Mouse (Mus musculus): ENCODE data around the gene Egfl6. TPM values are rescaled to one million over a fixed set of nuclear protein-coding genes. Genes with fewer than 3 reads are reported as not detected.
A peak's percentile ranks its signal among the peaks of the same experiment; 100 is the strongest.
"Not testable (repeated sequence)": the region's sequence is repeated elsewhere in the genome, so short reads cannot be mapped to it uniquely, and the experiment has no call there.

The Egfl6 gene
- total RNA-seq, 2 experiments from 2014 or later = 0.08 to 0.92 TPM

DNA sequence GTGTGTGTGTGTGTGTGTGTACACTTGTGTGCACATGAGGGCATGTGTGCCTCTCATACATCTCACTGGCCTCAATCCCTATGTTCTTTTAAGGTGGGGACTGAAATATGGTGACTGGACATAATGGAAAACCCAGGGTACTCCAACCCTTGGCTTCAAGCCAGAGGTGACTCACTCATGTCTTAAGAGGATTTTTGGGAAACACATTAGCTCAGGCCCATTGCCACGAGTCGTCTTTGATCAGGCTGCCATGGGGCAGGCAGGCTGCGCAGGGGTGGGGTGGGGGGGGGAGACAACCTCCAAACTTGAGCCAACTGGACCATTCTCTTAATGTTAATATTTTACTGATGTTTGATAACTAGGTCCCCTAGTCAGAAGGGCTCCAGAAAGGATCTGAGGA is 26.2 kb downstream of the Egfl6 start:
- intact Hi-C loops (cut with DNase I) = no loop called here
- TF ChIP-seq CTCF (IDR thresholded peaks at IDR 0.05) = no peak
- Histone ChIP-seq H3K27ac (no peak overlapping the region), H3K4me3 (no peak overlapping the region)
- no peak for DNase-seq

DNA sequence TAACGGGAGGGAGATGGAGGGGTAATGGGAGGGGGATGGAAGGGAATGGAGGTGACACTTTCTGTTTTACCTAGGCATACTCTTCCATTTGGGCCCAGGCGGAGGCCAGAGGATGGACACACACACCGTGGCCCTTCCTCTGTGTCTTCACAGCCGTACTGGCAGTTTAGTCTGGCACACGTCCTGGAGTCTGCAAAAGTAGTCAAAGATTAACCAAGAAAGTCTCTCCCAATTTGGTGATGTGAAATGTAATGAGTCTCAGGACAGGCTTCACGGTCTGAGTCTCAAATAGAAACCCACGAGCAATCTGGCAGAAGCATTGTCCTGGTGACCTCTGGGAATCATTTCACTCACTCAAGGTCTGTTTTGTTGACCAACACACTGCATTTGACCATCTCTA is 33.2 kb downstream of the Egfl6 start:
- DNase-seq = no peak
- no peak overlapping the region for H3K27ac ChIP-seq
- no peak for TF ChIP-seq CTCF (IDR thresholded peaks at IDR 0.05)
- intact Hi-C loops (cut with DNase I) = no loop called here
- H3K4me3 ChIP-seq = no peak overlapping the region

DNA sequence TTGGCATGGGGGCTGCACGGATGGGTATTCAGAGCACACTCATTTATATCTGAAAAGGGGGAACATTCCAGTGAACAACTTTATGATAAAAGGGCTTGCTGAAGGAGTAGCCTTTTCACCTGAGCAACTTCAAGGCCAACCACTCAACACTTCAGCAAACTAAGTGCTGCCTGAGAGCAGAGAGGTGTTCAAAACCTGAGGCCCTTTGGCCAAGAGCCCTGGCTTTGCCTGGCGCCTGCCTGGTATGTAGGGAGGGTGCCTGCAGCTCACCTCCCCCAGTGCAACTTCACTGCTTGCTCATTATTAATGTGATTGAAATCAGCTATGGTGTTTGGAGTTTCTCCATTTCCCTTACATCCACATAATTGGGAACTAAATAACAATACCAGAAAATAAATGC is 39.0 kb downstream of the Egfl6 start:
- no peak for TF ChIP-seq CTCF (IDR thresholded peaks at IDR 0.05)
- intact Hi-C loops (cut with DNase I) = no loop called here
- H3K27ac ChIP-seq = no peak overlapping the region
- no peak for DNase-seq
- no peak overlapping the region for H3K4me3 ChIP-seq

DNA sequence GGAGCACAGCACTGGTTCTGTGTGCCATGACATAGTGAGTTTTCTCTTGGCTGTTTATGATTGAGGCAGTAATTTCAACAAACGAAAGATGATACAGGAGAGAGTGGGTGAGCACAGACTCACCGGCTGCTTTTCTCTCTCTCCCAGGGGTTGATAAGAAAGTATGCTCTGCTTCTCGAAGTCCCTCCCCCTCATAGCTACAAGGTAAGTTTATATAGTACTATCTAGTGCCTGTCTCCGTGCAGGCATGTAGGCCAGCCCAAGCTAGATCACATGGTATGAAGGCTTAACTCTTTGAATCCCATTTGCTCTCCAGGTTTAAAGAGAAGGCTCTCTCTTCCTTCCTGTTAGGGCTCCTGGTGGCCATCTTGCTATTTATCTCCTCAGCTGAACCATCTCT is 50.4 kb downstream of the Egfl6 start:
- DNase-seq = no peak

DNA sequence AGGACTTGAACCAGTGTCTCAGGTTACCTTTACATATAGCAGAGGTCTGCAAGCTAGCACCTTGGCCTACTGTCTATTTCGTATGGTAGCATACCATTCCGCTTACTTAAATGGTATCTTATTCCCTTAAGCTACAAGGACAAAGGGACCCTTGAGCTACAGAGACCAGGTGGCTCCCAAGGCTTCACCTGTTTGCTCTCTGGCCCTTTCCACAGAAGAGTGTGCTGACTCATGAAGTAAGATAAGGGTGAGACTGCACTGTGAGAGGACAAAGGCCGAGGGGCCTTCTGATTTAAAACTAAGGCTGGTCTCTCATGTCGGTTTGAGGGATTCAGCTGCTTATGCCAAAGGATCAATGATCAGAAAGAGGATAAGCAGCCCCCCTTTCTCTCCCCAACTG is 52.1 kb downstream of the Egfl6 start:
- Histone ChIP-seq H3K27ac (no peak overlapping the region), H3K4me3 (no peak overlapping the region)
- TF ChIP-seq CTCF (IDR thresholded peaks at IDR 0.05) = no peak
- intact Hi-C loops (cut with DNase I) = no loop called here
- DNase-seq = no peak

More for the DNA sequence above, 50.4 kb downstream of the Egfl6 start:
- intact Hi-C loops (cut with DNase I) = no loop called here
- no peak for TF ChIP-seq CTCF (IDR thresholded peaks at IDR 0.05)
- no peak overlapping the region for H3K4me3 ChIP-seq
- no peak overlapping the region for H3K27ac ChIP-seq

DNA sequence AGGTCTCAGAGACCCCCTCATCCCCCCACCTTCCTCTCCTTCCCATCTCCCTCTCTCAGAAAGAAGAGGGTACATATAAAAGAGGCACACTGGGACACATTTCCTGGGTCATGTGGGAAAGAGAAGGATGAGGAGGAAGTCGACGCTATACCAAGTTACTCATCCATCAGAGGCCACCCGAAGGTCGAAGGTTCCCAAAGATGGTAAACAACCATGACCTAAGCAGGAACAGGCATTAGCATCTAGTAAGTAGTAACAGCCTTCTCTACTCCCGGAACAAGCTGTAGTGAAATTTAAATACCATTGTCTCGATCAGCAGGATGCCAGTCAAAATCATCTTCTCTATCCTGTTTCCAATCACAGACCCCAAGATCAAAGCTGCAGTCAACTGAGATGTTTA is 53.8 kb downstream of the Egfl6 start:
- intact Hi-C loops (cut with DNase I) = no loop called here
- DNase-seq = no peak
- Histone ChIP-seq H3K4me3 (no peak overlapping the region), H3K27ac (no peak overlapping the region)
- no peak for TF ChIP-seq CTCF (IDR thresholded peaks at IDR 0.05)

DNA sequence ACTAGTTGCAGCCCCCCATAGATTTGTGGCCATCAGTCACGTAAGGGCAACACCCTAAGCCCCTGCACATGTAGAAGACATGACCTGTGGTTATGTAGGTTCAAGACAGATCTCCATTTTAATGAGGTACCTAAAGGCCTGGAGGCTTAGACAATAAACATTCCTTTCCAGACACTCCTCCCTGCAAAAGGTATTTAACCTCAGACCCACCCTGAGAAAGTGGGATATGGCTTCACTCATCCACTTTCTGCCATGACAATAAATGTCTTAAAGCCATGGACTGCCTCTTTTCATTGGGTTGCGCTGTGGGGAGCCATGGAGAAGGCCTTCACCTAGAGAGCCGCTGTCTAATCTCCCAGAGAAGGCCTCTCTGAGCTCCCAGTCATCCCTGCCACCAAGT is 57.4 kb downstream of the Egfl6 start:
- DNase-seq = no peak
- H3K27ac ChIP-seq = no peak overlapping the region
- intact Hi-C loops (cut with DNase I) = no loop called here
- H3K4me3 ChIP-seq = no peak overlapping the region
- no peak for TF ChIP-seq CTCF (IDR thresholded peaks at IDR 0.05)

DNA sequence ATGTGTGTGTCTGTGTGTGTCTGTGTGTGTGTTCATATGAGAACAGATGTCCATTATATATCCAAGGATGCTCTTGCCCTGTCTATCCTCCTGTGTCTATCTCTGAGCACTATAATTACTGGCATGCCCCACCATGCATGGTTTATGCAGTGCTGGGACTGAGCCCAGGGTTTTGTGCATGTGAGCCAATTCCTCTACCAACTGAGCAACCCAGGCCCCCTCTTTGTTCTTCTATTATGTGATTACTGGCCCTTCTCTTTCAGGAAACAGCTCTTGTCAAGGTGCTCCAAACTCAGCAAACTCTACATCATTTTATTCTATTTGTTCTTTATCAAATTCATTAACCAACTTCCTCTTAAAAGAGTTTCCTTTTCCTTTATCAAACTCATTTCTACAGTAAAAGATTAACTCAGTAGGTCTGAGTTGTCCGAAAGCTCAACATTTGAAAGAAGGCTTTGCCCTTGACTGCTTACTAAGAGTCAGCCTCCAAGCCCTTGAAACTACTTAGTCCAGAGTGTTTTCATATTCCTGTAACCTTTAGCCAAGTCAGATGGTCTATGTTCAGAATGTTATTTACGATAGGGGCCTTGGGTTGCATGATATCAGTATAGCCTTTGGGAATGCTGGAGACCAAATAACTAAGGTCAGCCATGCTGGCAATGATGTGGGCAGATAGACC is 59.7 kb downstream of the Egfl6 start:
- no peak for DNase-seq
- no peak overlapping the region for H3K27ac ChIP-seq
- no peak overlapping the region for H3K4me3 ChIP-seq
- TF ChIP-seq CTCF (IDR thresholded peaks at IDR 0.05) = no peak
- intact Hi-C loops (cut with DNase I) = no loop called here

DNA sequence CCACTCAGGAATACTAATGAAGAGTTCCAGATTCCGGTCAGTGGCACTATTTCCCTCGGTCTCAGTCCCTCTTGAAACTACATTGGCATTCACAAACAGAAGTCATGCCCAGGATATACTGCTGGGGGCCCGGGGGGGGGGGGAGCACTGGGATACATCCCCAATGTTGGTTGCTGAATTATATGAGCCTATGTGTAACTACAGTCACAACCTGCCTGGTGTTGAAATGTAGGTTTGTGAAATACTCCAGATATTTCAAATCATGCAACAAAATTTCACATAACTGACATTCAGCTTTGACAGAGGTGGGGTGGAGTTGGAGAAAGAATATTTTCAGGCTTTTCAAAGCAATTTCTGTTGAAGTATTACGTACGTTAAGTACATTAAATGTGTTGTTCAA is 64.7 kb downstream of the Egfl6 start:
- DNase-seq = no peak
- intact Hi-C loops (cut with DNase I) = no loop called here
- H3K4me3 ChIP-seq = no peak overlapping the region
- TF ChIP-seq CTCF (IDR thresholded peaks at IDR 0.05) = no peak
- no peak overlapping the region for H3K27ac ChIP-seq

DNA sequence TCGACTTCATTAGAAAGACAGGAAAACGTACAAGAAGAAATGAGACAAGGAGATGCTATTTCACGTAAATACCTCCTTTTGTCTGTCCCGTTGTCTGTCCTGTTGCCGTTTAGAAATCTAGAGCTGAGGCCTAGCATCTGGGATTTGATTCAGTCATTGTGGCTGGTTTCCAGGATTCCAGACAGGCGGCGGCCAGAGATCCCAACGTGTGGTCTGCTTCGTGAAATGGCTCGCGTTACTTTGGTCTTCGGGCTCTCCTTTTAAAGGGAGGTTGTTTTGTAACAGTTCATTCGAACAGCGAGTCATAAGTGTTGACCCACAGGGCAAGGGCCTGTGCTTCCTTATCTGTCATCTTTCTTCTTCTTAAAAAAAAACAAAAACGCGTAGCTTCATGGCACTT is 67.2 kb downstream of the Egfl6 start, which contains the start of gene Tceanc:
Tceanc (minus strand) TSS at position 223 of the 400 bp plus-strand sequence.
- Histone ChIP-seq H3K4me3 (no peak within 1 kb of the TSS), H3K27ac (peak within 1 kb of the TSS; percentile 6; the same call in 1 of the 2 replicates)
- no peak for TF ChIP-seq CTCF (IDR thresholded peaks at IDR 0.05)
- peak; percentile 24 for DNase-seq
- intact Hi-C loops (cut with DNase I) = loop anchor here (10.0 kb wide), 1 partner anchor 344 kb away; the partner anchor contains the start of gene Gemin8

DNA sequence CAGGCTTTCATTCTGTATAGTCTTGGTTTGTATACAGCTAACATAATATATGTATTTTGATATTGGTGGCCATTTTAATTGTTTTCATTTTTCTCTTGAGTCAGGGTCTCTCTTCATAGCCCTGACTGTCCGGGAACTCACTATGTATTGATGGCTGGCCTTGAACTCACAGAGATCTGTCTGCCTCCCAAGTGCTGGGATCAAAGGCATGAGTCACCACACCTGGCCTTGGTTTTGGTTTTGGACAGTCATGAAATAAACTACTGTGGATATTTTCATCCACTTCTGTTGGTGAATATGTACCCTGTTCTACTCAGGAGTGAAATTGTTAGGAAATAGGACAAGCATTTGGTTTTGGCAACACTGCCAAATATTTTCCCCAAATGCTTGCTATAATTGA is 68.9 kb downstream of the Egfl6 start:
- H3K4me3 ChIP-seq = no peak overlapping the region
- H3K27ac ChIP-seq = no peak overlapping the region
- no peak for TF ChIP-seq CTCF (IDR thresholded peaks at IDR 0.05)
- DNase-seq = no peak
- intact Hi-C loops (cut with DNase I) = loop anchor here (10.0 kb wide), 1 partner anchor 342 kb away; the partner anchor contains the start of gene Gemin8

DNA sequence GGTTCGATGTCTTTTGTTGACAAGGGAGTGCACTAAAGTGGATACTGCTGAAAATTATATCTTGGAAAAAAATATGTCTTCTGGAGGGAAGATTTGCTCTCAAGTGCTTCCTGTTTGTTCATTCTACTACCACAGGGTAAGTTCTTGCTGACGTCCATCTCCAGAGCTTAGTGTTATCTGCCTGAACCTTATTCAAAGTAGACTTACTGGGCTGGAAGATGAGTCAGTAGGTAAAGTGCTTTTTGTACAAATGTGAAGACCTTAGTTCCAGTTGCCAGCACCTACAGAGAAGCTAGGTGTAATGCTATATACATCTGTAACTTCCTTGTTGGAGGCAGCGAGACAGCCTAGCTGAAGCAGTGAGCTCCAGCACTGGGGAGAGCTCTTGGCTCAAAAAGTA is 69.6 kb downstream of the Egfl6 start:
- H3K27ac ChIP-seq = no peak overlapping the region
- no peak for TF ChIP-seq CTCF (IDR thresholded peaks at IDR 0.05)
- no peak overlapping the region for H3K4me3 ChIP-seq
- no peak for DNase-seq
- intact Hi-C loops (cut with DNase I) = loop anchor here (10.0 kb wide), 1 partner anchor 341 kb away; the partner anchor contains the start of gene Gemin8

DNA sequence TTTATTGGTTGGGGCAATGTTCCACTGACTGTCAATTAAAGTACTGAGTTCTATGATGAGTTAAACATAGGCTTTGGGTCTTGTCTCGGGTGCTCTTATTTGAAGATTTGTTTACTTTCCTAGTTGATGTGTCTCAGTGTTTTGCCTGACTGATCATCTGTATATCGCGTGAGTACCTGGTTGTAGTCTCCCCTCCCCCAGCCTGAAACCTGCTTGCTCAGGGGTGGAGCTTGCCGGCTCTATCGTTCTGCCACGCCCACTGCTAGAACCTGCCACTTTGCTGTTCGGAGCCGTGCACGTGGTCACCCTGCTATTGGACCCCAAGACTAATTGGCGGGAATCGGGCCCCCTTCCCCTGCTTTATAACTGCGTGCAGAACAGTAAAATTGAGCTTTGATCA is 71.5 kb downstream of the Egfl6 start:
- peak overlapping the region; percentile 49 for H3K4me3 ChIP-seq
- not testable (repeated sequence) for DNase-seq, H3K27ac ChIP-seq
- intact Hi-C loops (cut with DNase I) = loop anchor here (10.0 kb wide), 1 partner anchor 339 kb away; the partner anchor contains the start of gene Gemin8

DNA sequence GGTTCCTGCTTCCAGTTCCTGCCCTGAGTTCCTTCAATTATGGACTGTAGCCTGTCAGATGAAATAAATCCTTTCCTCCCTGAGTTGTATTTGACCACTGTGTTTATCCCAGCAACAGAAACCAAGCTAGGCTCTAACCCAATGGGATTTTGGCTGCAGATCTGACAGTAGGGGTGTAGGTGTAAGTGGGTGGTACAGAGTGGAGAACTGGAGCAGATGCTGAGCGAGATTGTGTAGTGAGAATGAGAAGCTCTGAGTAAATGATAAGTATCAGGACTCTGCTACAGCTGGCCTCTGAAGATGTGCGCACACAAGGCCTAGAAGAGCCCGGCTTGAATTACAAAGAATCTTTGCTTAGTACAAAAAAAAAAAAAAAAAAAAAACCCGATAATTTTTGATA is 73.4 kb downstream of the Egfl6 start:
- no peak overlapping the region for H3K4me3 ChIP-seq
- H3K27ac ChIP-seq = no peak overlapping the region
- no peak for TF ChIP-seq CTCF (IDR thresholded peaks at IDR 0.05)
- intact Hi-C loops (cut with DNase I) = loop anchor here (10.0 kb wide), 1 partner anchor 337 kb away; the partner anchor contains the start of gene Gemin8
- DNase-seq = no peak

Measured in gastrocnemius, adult 2 months (tissue).